Mouse (Mus musculus): ENCODE results near the gene Fbxo36.

Fbxo36 gene

DNA sequence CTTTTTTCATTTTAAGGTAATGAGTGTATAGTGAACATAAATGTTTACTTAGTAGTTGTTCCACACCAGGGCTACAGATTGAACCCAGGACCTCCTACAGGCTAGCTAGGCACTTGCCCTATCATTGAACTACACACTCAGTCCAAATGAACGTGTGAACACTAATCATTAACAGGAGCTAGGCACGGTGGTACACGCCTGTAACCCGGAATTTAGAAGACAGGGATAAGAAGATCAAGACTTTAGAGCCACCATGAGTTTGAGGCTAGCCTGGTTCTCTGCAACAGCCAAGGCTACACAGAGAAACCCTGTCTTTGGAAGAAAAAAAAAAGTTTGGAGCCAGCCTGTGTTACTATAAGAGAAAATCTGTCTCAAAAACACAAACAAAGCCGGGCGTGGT is 20.0 kb downstream of the Fbxo36 start:
- no peak for DNase-seq (ENCODE audit: low read depth, low spot score)

DNA sequence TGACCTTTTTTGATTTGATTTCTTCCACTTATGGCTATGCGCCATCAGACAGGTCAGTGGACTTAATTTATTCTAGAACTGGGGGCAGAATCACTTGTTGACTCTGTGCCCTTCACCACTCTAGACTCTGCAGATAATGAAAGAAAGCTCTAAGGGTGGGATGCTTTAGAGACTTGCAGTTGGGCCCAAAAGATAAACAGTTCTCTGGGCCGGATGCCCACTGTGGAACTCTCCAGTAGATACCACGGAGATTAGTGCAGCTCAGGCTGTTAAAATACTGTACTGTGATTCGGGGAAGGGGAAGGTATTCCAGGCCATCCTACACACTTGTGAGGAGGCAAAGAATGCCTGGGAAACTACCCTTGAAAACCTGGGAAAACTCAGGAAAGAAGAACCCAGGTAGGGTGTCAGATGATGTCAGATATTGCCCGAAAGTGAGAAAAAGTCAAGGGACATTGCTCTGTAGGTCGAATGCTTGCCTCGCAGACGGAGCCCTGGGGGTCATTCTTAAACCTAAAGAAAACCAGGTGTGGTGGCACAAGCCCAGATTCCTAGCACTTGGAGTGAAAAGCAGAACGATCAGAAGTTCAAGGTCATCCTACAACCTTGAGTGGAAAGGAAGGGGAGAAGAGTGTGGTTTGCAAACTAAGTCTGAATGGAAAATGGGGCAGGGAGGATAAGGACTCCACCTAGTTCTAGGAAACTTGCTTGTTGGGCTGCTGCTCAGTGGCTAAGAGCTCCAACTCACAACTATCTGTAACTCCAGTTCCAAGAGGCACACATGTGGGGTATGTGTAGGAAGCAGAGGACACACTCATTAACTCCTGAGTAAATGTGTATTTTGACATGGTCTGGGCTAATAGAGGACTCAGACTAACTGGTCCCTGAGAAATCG is 21.0 kb downstream of the Fbxo36 start:
- DNase-seq (ENCODE audit: low read depth, low spot score) = no peak

DNA sequence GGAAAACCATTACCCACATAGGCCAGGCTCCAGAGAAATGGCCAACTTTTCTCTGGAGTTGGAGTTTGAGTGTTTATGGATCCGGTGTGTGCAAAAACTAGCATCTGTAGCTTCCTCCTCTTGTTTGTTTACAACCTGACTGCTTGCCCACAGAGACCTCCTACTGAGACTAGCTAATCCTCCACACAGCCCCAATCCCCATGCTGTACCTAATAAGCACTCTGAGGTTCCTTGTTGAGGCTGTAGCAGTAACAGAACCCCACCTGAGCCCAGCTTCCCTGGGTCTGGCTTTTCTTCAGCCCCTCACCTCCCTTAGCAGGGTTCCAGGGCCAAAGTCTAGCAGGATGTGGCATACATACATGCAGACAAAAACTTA is 21.6 kb downstream of the Fbxo36 start:
- DNase-seq (ENCODE audit: low read depth, low spot score) = no peak

DNA sequence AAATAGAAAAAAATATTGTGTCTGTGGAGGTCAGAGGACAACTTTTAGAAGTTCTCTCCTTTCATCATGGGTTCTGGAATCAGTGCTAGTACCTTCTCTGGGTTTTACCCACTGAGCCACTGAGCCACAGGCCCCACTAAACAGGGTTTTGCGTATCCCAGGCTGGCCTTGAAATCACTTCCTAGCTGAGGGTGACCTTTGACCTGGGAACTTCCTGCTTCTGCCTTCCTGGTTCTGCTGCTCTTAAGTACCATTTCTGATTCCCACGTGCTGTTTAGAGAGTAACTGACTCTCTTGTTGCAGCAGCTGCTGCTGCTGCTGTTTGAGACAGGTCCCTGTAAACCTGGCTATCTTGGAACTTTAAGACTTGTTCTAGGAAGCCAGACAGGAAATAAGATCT is 25.0 kb downstream of the Fbxo36 start:
- DNase-seq (ENCODE audit: low read depth, low spot score) = no peak

DNA sequence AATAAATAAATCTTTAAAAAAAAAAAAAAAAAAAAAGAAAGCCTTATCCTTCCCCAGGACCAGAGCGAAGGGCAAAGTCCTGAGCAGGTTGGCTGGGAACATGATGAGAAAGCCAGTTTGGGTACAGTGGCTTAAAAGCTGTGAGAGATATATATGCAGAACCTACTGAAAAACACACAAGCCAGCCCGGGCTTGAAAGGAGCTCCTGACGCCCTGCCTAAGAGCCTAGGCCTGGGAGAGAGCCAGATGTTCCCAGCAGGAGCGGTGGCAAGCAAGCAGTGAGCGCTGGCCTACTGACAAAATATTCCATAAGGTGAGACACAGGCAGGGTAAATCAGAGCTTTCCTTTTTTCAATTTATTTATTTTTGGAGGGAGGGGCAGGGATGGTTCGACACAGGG is 26.6 kb downstream of the Fbxo36 start:
- no peak for DNase-seq (ENCODE audit: low read depth, low spot score)

DNA sequence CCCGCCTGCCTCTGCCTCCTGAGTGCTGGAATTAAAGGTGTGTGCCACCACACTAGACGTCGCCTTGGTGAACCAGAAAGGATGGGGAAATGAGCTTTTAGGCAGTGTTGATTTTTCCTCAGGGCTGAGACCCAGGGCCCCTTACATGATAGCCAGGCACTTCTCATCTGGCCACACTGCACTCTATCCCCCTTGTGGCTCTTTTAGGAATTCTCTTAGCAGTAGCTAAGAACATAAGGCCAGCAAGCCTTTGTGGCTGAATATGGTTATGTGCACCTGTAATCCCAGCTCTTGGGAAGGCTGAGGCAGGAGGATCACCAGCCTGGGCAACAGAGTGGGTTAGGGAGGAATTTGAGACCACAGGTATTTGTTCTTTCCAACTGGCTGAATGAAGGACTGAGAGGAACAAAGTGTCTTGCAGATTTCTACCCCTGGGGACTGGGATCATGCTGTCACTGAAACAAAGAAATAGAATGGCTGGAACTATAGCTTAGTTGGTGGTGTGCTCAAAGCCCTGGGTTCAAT is 27.1 kb downstream of the Fbxo36 start:
- no peak for DNase-seq (ENCODE audit: low read depth, low spot score)

DNA sequence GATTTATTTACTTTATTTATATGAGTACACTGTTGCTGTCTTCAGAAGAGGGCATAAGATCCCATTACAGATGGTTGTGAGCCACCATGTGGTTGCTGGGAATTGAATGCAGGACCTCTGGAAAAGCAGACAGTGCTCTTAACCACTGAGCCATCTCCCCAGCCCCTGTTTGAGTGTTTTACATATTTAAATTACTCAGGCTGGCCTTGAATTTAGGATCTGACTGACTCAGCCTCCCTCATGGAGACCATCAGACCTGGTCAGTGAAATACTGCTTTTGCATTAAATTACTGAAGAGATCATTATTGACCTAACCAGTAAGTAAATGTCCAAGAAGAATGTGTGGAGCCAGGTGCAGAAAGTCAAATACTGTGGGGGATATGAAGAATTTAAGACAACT is 28.7 kb downstream of the Fbxo36 start:
- DNase-seq (ENCODE audit: low read depth, low spot score) = no peak

DNA sequence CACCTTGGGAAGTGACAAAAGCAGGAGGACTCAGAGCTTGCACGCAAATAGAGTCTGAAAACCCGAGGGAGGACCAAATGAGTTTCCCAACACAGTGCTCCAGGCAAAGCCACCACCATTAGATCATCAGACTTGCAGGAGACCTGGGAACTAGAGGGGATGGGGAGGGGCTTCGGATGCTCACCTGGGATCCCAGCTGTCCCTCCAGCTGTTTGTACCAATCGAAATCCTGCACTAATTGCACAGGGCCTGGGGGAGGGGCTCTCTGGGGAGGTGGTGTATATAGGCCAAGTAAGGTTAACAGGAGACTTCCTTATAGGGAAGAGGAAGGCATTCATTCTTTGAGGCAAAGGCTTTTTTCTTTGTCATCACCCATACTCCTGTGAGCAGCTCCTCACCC is 29.2 kb downstream of the Fbxo36 start:
- DNase-seq (ENCODE audit: low read depth, low spot score) = no peak

DNA sequence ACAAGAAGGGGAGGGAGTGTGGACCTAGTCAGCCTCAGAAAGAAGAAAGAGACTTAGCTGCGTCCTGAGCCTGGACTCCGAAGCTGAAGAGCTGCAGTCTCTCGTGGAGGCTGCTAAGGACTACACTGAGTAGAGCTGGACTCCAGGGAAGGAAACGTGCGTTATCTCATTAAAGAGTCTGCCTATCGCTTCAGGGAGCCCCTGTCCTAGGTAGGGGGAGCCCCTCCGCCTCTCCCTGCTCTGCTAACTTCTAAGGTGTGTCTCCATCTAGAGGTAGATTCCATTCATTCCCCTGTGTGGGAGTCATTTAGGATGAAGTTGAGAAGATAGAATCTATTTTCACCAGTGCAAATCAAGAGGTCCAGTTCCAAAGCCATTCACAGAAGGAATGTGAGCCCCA is 29.9 kb downstream of the Fbxo36 start:
- DNase-seq (ENCODE audit: low read depth, low spot score) = no peak

DNA sequence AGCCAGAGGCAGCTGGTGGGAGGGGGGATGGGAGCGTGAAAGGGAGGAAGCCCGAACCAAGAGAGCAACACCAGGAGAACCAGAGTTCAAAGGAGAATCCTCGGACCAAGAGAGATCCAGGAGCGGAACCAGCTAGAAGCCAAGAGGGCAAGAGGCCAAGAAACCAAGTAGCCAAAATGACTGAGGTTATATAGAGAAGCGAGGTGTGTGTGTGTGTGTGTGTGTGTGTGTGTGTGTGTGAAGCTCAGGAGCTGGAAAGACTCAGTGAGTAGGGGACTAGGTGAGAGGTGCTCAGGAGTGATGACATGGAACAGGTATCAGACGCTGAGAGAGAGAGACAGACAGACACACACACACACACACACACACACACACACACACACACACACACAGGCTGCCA is 31.5 kb downstream of the Fbxo36 start:
- DNase-seq (ENCODE audit: low read depth, low spot score) = no peak

DNA sequence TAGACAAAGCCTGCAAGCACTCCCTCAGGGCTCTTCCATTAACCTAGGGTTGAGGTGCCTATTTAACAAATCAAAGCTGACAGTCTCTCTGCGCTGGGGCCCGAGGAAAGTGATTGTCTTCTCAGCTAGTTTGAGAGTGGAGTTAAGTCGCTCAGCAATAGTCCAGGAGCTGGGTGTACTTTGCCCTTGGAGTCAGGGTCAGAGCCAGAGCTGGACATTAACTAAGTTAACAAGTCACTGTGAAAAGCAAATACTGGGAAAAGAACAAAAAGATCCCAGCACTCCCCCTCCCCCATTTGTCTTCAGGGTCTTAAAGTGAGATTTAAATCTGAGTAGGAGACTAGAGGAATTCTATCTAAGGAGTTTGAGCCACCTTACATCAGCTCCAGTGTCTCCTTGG is 32.5 kb downstream of the Fbxo36 start:
- no peak for DNase-seq (ENCODE audit: low read depth, low spot score)

DNA sequence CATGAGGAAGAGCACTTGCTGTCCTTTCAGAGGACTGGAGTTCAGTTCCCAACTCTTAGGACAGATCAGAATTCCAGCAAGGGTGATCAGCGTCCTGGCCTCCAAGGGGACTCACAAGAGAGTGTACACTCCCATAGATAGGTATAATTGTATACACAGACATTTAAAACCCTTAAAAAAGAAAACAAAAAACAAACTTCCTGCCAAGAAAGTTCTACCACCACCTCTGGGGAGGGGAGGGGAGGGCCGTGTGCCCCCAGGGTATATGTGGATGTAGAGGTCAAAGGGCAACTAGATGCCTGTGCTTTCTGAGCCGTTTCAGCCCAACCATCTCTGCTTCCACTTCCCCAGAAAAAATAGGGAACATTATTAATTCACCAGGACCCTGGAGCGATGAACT is 33.3 kb downstream of the Fbxo36 start:
- no peak for DNase-seq (ENCODE audit: low read depth, low spot score)

DNA sequence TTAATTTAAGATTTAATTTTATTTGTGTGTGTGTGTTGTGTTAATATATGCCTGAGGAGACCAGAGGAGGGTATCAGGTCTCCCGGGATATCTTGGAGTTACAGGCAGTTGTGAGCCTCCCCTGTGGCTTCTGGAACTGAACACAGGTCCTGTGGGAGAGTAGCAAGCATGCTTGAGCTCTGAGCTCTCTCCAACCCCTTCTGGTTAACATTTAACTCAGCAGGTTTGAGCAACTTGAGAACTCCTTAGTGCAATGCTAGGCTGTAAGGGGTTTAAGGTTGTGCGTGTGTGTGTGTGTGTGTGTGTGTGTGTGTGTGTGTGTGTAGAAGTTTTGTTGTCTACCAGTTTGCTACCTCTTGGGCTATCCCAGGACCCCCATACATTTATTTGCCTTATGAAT is 37.9 kb downstream of the Fbxo36 start:
- no peak for DNase-seq (ENCODE audit: low read depth, low spot score)

DNA sequence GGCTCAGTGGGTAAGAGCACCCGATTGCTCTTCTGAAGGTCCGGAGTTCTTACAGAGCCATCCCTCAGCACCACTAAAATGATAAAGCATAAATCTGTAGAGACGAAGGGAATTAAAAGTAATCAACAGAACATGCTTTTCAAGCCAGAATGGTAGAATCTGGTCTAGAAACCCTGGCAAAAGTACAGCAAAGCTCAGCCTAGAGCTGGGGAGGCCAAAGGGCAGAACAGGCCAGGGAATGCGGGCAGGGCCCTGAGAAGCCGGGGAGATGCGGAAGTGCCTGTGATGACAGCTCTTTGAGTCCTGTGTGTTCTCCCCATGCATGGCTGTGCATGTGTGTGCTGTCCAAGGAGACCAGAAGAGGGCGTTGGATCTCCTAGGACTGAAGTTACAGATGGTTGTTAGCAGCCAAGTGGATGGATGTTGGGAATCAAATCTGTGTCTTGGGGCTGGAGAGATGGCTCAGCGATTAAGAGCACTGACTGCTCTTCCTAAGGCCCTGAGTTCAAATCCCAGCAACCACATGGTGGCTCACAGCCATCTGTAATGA is 40.0 kb downstream of the Fbxo36 start:
- DNase-seq (ENCODE audit: low read depth, low spot score) = no peak

DNA sequence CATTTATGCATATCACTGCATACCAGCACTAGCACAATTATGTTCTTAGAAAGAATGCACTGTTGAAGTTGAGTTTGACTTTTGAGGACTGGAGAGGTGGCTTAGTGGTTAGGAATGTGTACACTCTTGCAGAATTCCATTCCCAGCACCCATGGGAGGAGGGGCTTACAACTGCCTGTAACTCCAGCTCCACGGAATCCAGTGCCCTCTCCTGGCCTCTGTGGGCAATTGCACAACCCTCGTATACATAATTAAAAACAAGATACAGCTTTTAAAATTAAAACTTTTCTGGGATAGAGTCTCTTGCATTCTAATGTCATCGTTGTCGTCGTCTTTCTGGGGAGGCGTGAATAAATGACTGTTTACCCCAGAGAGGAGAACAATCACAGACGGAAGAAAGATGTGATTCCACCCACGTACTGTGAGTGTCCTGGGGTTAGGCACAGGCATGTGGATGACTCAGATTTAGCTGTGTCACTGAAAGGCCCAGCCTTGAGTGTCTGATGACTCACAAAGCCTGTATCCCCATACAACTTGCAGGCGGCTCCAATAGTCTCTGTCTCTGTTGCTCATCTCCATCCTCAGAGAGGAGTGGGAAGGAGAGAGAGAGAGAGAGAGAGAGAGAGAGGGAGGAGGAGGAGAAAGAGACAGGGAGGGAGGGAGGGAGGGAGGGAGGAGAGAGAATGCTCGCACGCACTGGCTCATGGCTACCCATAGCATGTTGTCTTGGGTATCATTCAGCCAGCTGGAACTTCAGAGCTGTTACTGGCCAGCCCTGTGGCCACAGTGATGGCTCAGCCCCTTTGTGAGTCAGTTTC is 41.8 kb downstream of the Fbxo36 start:
- no peak for DNase-seq (ENCODE audit: low read depth, low spot score)

DNA sequence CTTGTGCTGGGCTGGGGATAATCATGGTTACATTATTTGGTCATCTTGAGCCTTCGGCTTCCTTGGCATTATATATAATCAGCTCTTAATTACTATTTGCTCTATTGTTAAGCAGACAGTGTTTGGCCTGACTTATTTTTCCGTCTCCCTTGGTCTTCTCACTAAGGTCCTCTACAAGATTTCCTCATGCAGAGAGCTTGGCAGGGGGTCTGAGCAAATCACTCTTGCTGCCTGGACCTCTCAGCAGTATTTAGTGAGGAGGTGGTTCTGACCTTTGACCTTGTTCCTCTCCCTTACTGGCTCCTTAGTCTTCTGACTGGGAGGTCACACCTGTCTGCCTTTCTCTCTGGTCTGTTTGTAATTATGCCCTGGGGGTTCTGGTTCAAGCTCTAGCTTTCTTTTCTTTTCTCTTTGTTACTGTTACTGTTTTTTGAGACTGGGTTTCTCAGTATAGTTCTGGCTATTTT is 42.5 kb downstream of the Fbxo36 start:
- DNase-seq (ENCODE audit: low read depth, low spot score) = no peak

DNA sequence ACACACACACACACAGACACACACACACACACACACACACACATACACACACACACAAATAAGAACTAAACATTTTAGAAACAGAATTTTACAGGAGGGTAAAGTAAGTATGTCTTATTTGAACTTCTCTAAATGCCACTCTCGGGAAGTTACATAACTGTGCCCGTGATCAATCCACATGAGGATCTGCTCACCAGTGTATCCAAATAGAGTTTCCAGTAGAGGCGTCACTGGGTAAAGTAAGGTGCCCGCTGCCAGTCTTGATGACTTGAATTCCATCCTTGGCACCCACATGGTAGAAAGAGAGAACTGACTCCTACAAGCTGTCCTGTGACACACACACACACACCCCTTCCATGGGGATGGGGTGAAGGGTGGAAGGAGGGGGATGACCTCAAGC is 43.3 kb downstream of the Fbxo36 start:
- no peak for DNase-seq (ENCODE audit: low read depth, low spot score)

DNA sequence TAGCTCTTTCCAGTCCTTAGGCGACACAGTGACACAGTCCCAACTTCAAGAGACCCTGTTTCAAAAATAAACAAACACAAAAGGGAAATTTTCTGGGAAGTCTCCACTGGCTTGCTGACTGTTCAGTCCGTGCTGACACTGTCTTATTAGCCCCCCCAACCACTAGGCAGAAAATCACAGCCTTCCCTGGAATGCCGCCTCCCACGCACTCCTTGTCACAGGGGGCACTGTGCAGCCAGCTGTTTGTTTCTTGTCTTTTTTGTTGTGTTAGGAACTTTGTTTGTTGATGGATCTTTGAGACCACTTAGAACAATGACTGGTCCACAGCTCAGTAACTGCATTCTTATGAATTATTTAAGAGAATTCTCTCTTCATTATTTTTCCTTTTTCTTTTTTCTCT is 44.2 kb downstream of the Fbxo36 start:
- no peak for DNase-seq (ENCODE audit: low read depth, low spot score)

DNA sequence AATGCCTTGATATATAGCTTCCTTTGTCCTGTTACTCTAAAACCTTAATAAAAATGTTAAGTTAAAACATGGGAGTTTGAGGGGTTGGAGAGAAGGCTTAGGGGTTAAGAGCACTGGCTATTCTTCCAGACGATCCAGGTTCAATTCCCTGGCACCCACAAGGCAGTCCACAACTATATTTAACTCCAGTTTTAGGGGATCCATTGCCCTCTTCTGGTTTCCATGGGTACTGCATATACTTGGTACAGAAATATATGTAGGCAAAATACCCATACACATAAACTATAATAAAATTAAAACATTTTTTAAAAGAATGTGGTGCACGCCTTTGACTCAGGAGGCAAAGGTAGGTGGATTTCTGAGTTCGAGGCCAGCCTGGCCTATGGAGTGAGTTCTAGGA is 45.5 kb downstream of the Fbxo36 start:
- DNase-seq (ENCODE audit: low read depth, low spot score) = no peak

DNA sequence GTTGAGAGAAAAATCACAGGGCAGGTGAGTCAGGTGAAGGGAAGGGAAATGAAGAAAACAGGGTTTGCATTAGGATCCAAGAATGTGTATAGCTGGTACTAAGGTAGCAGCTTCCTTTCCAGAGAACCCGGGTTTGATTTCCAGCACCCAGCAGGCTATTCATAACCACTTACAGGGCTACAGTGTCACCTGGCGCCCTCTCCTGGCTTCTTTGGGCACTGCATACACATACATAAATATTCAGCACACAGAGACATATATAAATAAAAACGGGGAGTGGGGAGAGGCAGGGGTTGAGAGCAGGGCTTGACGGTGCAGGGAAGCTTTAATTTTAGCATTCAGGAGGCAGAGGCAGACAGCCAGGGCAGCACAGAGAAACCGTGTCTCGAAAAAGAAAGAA is 46.3 kb downstream of the Fbxo36 start:
- no peak for DNase-seq (ENCODE audit: low read depth, low spot score)

DNA sequence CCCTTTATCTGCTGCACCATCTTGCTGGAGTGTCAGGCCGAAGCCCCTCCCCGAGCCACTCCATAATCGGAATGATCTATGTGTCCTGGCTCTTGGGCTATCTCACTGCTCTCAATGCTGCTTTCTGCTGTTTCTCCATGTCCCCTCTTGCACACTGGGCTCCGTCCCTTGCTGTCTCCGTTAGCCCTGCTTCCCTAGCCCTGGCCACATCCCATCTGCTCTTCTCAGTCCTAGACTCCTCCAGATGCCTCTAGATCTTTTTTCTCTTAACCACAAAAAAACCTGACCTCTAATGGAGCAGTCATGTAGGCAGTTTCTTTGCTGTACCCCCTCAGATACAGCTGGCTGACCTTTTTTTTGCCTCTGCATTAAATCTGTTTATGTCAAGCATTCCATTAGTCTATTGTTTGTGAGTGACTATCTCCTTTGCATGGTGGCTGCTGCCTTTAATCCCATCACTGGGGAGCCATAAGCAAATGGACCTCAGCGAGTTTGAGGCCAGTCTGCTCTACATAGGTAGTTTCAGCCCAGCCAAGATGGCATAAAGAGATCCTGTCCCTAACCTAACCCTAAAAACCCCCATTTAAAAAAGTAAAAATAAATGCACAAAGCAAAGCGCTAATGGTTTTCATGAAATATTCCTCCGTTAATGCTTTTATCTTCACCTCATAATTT is 49.8 kb downstream of the Fbxo36 start:
- no peak for DNase-seq (ENCODE audit: low read depth, low spot score)

DNA sequence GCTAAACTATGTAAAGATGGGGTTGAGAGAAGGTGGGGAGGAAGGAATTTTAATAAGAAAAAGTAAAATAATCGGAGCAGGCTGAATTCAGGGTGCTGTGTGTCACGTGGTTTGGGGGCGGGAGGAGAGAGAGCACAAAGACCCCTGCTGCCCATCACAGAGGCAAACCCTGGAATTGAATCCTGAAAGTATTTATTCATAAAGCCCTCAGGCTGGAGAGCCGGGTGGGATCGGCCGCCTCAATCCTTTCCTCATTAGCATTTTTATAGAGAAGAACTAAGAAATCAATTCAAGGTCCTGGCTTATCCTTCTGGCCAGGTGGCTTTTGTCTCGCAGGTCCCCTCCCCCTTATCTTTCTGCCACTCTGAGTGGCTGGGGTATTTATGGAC is 50.4 kb downstream of the Fbxo36 start:
- no peak for DNase-seq (ENCODE audit: low read depth, low spot score)
